Mouse (Mus musculus): Measurements from ENCODE around the gene Rps6kc1.

Rps6kc1 gene

GRCm38 (mm10) chr1:190669099-190669498 lies 242.5 kb downstream of the Rps6kc1 start:
- no peak for DNase-seq (ENCODE audit: low read depth, low spot score)

- DNase-seq (ENCODE audit: low read depth, low spot score): no peak
Observed at GRCm38 (mm10) chr1:190667821-190668220, 243.7 kb downstream of the Rps6kc1 start.

- no peak for DNase-seq (ENCODE audit: low read depth, low spot score)
Observed at GRCm38 (mm10) chr1:190667326-190667725, 244.2 kb downstream of the Rps6kc1 start.

GRCm38 (mm10) chr1:190665490-190665875 lies 246.1 kb downstream of the Rps6kc1 start:
- DNase-seq (ENCODE audit: low read depth, low spot score): no peak

GRCm38 (mm10) chr1:190664767-190665489 lies 246.6 kb downstream of the Rps6kc1 start:
- no peak for DNase-seq (ENCODE audit: low read depth, low spot score)

- no peak for DNase-seq (ENCODE audit: low read depth, low spot score)
Observed at GRCm38 (mm10) chr1:190663996-190664395, 247.6 kb downstream of the Rps6kc1 start.

- DNase-seq (ENCODE audit: low read depth, low spot score): no peak
Observed at GRCm38 (mm10) chr1:190662736-190663135, 248.8 kb downstream of the Rps6kc1 start.

- no peak for DNase-seq (ENCODE audit: low read depth, low spot score)
Observed at GRCm38 (mm10) chr1:190661764-190662163, 249.8 kb downstream of the Rps6kc1 start.

GRCm38 (mm10) chr1:190661249-190661648 lies 250.3 kb downstream of the Rps6kc1 start:
- DNase-seq (ENCODE audit: low read depth, low spot score): no peak

GRCm38 (mm10) chr1:190659722-190660502 lies 251.7 kb downstream of the Rps6kc1 start:
- DNase-seq (ENCODE audit: low read depth, low spot score): no peak

- no peak for DNase-seq (ENCODE audit: low read depth, low spot score)
Observed at GRCm38 (mm10) chr1:190658266-190658665, 253.3 kb downstream of the Rps6kc1 start.

GRCm38 (mm10) chr1:190656089-190656488 lies 255.5 kb downstream of the Rps6kc1 start:
- no peak for DNase-seq (ENCODE audit: low read depth, low spot score)

GRCm38 (mm10) chr1:190655651-190656050 lies 255.9 kb downstream of the Rps6kc1 start:
- DNase-seq (ENCODE audit: low read depth, low spot score): no peak

- no peak for DNase-seq (ENCODE audit: low read depth, low spot score)
Observed at GRCm38 (mm10) chr1:190655081-190655480, 256.5 kb downstream of the Rps6kc1 start.

- DNase-seq (ENCODE audit: low read depth, low spot score): no peak
Observed at GRCm38 (mm10) chr1:190654694-190655001, 256.9 kb downstream of the Rps6kc1 start.

GRCm38 (mm10) chr1:190653989-190654693 lies 257.4 kb downstream of the Rps6kc1 start:
- no peak for DNase-seq (ENCODE audit: low read depth, low spot score)

- no peak for DNase-seq (ENCODE audit: low read depth, low spot score)
Observed at GRCm38 (mm10) chr1:190653081-190653480, 258.5 kb downstream of the Rps6kc1 start.

All from CD4-positive, CD25-positive, alpha-beta regulatory T cell, adult 2 months (primary cell).